Mouse (Mus musculus) liver, adult 10 weeks (tissue): Measurements from ENCODE around the gene Sh3bgrl. TPM values are rescaled to one million over a fixed set of nuclear protein-coding genes. Genes with fewer than 3 reads are reported as not detected.

ENCODE experiments used
- polyA plus RNA-seq: library from polyadenylated mRNA; stranded (reverse); fragments of 350-450 nt; fragmentation: Illumina TruSeq; extraction: RNeasy Lipid Tissue Mini Kit (QIAGEN cat#74804); gene quantifications from one replicate; pipeline ENCODE4 v1.2.3, GENCODE M21; 2014; ENCODE audit warnings: low read depth, low replicate concordance

Gene Sh3bgrl
- polyA plus RNA-seq: 253 TPM

GRCm38 (mm10) chrX:109095245-109096242 lies at the start of gene Sh3bgrl:
Sh3bgrl (plus strand) TSS chrX:109095365.

GRCm38 (mm10) chrX:109196468-109196867 lies 101.3 kb downstream of the Sh3bgrl start, which contains the start of gene Gm6377:
Gm6377 (plus strand) TSS chrX:109196756.

Other genes starting within 250 kb of the Sh3bgrl start
- gene Hmgn5, start 82.0 kb upstream of the Sh3bgrl start, polyA plus RNA-seq: 150 TPM
- 3.7 TPM for gene Gm6377, start 101.4 kb downstream of the Sh3bgrl start, polyA plus RNA-seq